Mouse (Mus musculus) E14TG2a.4 (cell line): ENCODE measurements around the gene Plekhg2.

Source experiments
- CTCF ChIP-seq: conservative IDR thresholded peaks from 2 replicates; pipeline ENCODE4 v1.5.1; 2014; ENCODE audit warnings: low read length
- POU5F1 ChIP-seq: IDR thresholded peaks from 2 replicates; pipeline ENCODE4 v1.6.1; 2014; ENCODE audit warnings: low read length, borderline replicate concordance

GRCm38 (mm10) chr7:28374647-28375046, 2.2 kb upstream of the Plekhg2 start:
- TF ChIP-seq POU5F1 (no peak), CTCF (no peak)
